Mouse (Mus musculus) frontal cortex, postnatal 10 days (tissue): Measurements from ENCODE around the gene Gria3.

Source experiments
- DNase-seq, 2 experiments: peaks; one replicate each; pipeline ENCODE4 v3.0.0; 2022; ENCODE audit warnings: low spot score in 2 of 2, mixed read lengths in 1 of 2

Gria3 gene

GRCm38 (mm10) chrX:41400058-41400904 is at the start of gene Gria3:
Gene Gria3 (plus strand): TSS chrX:41400854.
- DNase-seq: peak; percentile 7 to 13

GRCm38 (mm10) chrX:41387086-41387485 is 13.6 kb upstream of the Gria3 start:
- DNase-seq: no peak

- no peak for DNase-seq
These were observed 11.6 kb upstream of the Gria3 start for GRCm38 (mm10) chrX:41389079-41389478.

- no peak for DNase-seq
These were observed 2.2 kb upstream of the Gria3 start for GRCm38 (mm10) chrX:41398482-41398881.

GRCm38 (mm10) chrX:41401186-41401585 is 532 bp downstream of the Gria3 start:
- DNase-seq: no peak

GRCm38 (mm10) chrX:41401590-41402240 is 1.1 kb downstream of the Gria3 start:
- no peak for DNase-seq

GRCm38 (mm10) chrX:41402656-41403055 is 2.0 kb downstream of the Gria3 start:
- no peak for DNase-seq

GRCm38 (mm10) chrX:41406288-41406687 is 5.6 kb downstream of the Gria3 start:
- no peak for DNase-seq

GRCm38 (mm10) chrX:41409791-41410190 is 9.1 kb downstream of the Gria3 start:
- DNase-seq: no peak

GRCm38 (mm10) chrX:41425651-41426050 is 25.0 kb downstream of the Gria3 start:
- no peak for DNase-seq

GRCm38 (mm10) chrX:41428011-41428410 is 27.4 kb downstream of the Gria3 start:
- no peak for DNase-seq

- DNase-seq: no peak
These were observed 34.9 kb downstream of the Gria3 start for GRCm38 (mm10) chrX:41435541-41435940.

GRCm38 (mm10) chrX:41438841-41439240 is 38.2 kb downstream of the Gria3 start:
- DNase-seq: no peak

- no peak for DNase-seq
These were observed 48.2 kb downstream of the Gria3 start for GRCm38 (mm10) chrX:41448876-41449275.

GRCm38 (mm10) chrX:41477486-41477885 is 76.8 kb downstream of the Gria3 start:
- DNase-seq: no peak

GRCm38 (mm10) chrX:41496528-41496927 is 95.9 kb downstream of the Gria3 start:
- no peak for DNase-seq

GRCm38 (mm10) chrX:41505371-41505770 is 104.7 kb downstream of the Gria3 start:
- DNase-seq: no peak

- DNase-seq: no peak
These were observed 107.3 kb downstream of the Gria3 start for GRCm38 (mm10) chrX:41507959-41508358.

- no peak for DNase-seq
These were observed 114.3 kb downstream of the Gria3 start for GRCm38 (mm10) chrX:41514982-41515381.

- DNase-seq: no peak
These were observed 131.9 kb downstream of the Gria3 start for GRCm38 (mm10) chrX:41532511-41532910.

- no peak for DNase-seq
These were observed 135.2 kb downstream of the Gria3 start for GRCm38 (mm10) chrX:41535886-41536285.

GRCm38 (mm10) chrX:41562296-41563060 is 161.8 kb downstream of the Gria3 start:
- no peak for DNase-seq
